Mouse (Mus musculus): ENCODE measurements around the gene Lpp.

Gene Lpp

GRCm38 (mm10) chr16:24435115-24435553 is 41.8 kb downstream of the Lpp start:
- DNase-seq (ENCODE audit: low read depth), result no peak

GRCm38 (mm10) chr16:24438438-24438837 is 45.1 kb downstream of the Lpp start:
- no peak for DNase-seq (ENCODE audit: low read depth)

GRCm38 (mm10) chr16:24441338-24441737 is 48.0 kb downstream of the Lpp start:
- DNase-seq (ENCODE audit: low read depth), result no peak

GRCm38 (mm10) chr16:24442500-24443122 is 49.3 kb downstream of the Lpp start:
- DNase-seq (ENCODE audit: low read depth), result no peak

DNA sequence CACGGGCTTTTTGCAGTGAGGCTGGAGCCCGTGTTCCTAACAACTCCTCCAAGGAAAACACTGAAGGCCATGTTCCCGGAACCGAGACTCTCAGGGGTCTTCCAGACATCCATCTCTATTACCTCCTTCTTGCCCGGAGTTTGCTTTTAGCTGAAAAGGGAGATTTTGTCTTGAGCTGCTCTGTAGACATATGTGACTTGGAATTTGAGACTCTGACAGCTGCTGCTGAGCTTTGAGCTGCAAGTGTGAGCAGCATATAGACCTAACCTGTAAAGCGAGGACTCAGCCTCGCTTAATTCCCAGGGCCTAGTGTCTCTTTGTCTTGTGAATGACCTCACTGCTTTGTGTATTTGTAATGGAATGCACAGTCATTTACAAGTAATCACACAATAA is 49.8 kb downstream of the Lpp start:
- no peak for DNase-seq (ENCODE audit: low read depth)

- DNase-seq (ENCODE audit: low read depth), result no peak
Observed at GRCm38 (mm10) chr16:24443555-24443954, 50.2 kb downstream of the Lpp start.

DNA sequence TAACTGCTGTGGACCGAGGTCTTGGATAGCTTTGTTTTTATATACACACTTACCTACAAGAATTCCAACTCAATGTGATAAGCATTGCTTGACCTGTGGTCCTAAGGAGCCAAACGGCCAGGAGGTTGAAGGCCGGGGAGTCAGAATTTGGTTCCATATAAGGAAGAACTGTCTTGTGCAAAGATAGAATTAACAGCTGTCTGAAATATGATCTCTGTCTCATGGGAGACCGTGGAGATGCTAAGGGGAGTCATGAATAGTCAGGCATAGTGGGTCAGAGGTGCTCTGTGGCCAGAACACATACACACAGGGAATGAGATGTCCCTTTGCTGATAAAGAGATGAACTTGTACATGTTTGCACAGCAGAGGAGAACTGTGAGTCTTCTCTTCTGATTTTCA is 51.5 kb downstream of the Lpp start:
- DNase-seq (ENCODE audit: low read depth), result no peak

DNA sequence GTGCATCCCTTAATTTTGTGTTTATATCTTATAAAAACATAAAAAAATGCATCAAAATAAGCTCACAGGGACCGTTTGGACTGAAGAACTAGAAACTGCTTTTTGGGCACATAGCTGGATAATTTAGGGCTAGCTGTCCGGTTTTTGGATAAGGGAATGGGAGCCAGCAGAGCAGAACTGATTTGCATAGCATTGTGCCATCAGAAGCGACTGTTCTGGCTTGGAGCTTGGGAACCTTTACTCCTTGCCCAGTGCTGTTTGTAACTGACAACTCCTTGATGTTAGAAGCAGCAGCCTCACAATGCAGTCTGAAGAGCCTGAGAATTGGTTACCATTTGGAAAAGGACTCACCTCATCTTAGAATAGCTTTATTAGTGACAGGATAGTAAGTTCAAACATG is 52.2 kb downstream of the Lpp start:
- DNase-seq (ENCODE audit: low read depth), result no peak

DNA sequence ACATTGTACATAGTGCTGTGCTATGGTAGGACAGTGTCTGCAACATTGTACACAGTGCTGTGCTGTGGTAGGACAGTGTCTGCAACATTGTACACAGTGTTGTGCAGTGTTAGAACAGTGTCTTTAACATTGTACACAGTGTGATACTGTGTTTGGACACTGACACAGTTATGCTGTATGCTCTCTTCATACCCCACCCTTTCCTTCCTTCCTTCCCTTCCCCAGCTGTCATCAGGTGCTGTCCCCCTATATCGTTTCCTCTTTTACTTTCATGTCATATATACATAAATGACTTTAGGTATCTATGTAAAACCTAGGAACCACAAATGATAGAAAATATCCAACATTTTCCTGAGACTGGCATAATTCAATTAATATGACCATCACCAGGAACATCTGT is 53.1 kb downstream of the Lpp start:
- no peak for DNase-seq (ENCODE audit: low read depth)

GRCm38 (mm10) chr16:24447666-24448492 is 54.6 kb downstream of the Lpp start:
- no peak for DNase-seq (ENCODE audit: low read depth)

DNA sequence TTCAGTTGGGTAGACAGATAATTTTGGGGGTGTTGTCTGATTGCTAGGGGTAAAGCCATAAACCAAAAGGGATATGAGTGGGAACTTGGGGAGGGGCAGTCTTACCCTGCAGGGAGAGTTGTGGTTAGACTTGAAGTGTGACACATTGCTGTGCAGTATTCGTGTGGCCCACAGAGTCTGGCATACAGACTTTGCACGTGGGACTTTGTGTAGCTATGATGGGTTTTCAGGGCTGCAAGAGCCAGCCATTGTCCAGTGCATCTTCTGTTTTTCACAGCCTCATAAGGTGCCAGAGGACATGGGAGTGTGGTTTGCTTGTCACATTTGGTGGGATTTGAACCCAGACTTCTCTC is 55.2 kb downstream of the Lpp start:
- peak; percentile 23 for DNase-seq (ENCODE audit: low read depth)

DNA sequence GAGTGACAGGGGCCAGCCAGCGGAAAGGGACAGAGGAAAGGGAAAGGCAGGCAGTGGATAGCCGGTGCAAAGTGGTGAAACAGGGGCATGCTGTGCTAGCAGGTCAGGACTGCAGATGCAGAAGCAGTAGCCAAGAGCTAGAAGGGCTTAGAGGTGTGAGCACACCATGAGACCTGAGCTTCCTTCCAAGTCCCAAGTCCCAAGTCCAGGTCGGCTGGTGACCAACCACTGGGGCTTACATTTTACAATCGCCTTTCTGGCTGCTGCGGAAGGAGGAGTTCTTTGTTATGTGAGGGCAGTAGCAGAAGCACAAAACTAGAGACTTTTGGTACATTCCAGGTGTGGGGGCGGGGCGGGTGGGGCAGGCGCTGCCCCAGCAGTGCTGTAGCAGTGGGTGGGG is 56.5 kb downstream of the Lpp start:
- peak; percentile 27 for DNase-seq (ENCODE audit: low read depth)

GRCm38 (mm10) chr16:24450256-24450655 is 56.9 kb downstream of the Lpp start:
- DNase-seq (ENCODE audit: low read depth), result peak; percentile 55

DNA sequence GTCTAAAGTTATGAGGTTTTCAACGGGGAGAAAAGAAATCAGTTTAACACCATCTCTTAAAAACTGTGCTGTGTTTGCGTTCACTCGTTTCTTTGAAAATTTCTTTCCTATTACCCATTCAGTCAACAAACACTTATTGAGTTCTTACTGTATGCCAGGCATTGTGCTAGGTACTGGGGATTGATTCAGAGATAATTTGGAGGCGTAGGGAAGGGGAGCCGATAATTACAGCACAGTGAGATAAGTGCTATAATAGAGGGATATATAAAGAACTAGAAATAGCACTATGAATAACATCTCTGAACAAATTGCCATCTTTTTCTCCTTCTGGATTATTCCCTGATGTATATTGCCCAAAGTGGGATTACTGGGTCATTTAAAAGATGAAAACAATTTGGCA is 57.8 kb downstream of the Lpp start:
- no peak for DNase-seq (ENCODE audit: low read depth)

- DNase-seq (ENCODE audit: low read depth), result no peak
Observed at GRCm38 (mm10) chr16:24453536-24453935, 60.2 kb downstream of the Lpp start.

DNA sequence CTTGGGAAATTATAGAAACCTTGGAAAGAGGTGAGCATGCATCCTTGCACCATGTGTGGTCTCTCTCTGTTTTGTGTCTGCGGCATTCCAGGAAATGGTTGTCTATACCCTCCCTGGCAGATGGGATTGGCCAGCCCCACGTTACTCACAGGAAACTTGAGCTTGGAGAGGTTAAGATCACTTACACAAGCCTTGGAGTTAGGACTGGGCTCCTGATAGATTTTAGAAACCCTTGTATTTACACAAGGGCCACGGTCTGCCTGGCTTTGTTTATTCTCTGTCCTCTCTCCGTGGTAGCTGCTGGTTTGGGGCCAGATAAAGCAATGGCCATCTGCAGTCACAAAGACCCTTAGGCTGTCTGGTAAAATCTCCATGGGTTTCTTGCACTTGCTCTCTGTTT is 61.2 kb downstream of the Lpp start:
- no peak for DNase-seq (ENCODE audit: low read depth)

GRCm38 (mm10) chr16:24455361-24455855 is 62.1 kb downstream of the Lpp start:
- no peak for DNase-seq (ENCODE audit: low read depth)

DNA sequence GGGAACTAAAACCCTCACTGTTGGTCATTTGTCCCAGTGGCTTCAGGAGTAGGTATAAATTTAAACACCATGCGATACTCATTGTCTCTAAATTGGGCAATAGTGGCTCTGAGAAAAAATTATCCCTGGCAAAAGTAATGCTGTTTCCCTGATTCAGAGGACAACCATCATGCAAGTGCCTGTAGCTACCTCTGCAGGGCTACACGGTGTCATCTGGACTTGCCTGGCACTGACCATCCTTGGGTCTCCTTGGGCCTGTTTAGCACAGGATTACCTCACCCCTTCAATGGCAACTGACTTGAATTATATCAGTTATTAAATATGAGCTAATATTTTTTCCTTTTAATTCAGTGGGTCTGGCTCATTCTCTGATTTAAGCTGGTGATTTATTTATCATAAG is 70.5 kb downstream of the Lpp start:
- DNase-seq (ENCODE audit: low read depth), result no peak

GRCm38 (mm10) chr16:24464436-24464835 is 71.1 kb downstream of the Lpp start:
- DNase-seq (ENCODE audit: low read depth), result no peak

DNA sequence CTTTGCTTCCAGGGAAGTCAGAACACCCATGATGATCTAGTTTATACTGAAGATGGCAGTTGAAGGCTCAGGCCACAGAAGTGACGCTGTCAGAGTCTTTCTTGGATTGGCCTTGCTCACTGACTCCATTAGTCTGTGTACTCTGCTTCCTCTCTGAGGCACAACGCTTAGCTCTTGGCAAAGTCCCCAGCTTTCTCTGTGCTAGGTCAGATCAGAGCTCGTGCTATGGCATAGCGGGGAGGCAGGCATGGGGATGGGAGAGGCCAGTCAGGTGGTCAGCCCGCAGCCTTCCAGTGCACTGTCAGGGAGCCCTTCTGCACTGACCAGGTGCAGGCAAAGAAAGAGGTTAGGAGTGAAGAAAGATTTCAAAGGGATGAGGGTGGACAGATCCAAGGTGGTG is 72.3 kb downstream of the Lpp start:
- no peak for DNase-seq (ENCODE audit: low read depth)

DNA sequence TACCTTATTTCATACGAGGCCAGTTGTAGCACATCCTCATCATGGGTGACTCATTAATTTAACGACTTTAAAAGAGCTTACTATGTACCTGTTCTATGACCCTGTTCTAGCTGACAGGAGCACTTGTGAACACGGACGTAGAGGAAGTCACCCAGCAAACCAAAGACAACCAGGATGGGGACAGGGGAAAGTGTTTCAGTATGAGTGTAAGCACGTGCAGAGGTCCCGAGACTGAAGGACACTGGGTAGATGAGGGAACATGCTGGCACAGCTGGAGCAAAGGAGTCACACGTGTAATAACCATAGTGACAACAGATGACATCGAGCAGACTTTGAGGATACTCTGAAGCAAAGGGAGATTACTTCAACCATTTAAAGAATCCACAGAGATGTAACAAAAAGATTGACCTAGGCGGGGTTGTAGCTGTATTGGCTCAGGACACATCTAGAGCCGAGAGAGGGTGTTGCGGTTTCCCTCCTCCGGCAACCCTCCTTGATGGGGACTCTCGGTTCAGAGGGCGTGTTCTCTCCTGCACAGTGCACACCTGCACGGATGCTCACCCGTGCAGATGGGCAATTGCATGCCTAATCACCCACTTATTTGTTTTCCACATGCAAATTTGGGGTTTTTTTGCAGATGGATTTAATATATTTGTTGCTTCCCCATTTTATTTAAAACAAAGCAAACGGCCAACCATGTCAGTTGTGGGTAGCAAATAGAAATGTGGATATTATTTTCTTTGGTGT is 74.4 kb downstream of the Lpp start:
- no peak for DNase-seq (ENCODE audit: low read depth)

DNA sequence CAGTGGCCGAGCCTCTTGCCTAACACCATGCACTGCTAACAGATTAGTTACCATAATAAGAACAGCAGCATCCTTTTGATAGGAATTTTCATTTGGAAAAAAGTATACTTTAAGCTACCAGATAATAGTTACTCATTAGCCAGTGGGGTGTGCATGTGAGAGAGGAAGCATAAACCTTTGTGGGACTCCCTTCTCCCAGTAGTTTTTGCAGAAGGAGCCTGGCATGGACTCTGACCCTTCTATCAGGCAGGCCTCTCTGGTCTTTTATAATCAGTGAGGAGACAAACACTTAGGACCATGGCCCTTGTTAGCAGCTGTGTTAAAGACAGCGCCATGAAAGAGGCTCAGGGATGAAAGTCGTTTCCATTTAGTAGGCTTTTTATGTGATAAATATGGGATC is 76.0 kb downstream of the Lpp start:
- DNase-seq (ENCODE audit: low read depth), result no peak

DNA sequence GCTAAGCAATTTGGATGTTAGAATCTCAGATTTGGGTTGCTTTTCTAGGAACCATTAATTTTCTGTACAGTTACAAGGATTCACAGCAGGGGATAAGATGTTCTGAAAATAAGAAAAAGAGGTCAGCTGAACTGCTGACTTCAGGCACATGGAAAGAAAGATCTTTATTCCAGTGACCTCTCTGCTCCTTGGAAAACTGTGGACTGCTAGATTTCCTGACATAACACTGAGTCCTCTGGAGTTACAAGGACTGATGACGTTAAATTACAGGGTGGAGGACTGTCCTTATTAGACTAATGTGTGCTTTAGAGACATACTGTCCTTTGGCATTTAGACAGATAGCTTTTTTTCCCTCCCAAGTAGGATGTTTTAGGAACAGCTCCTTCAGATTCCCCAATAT is 77.3 kb downstream of the Lpp start:
- no peak for DNase-seq (ENCODE audit: low read depth)

All from naive thymus-derived CD4-positive, alpha-beta T cell, adult 2 months (primary cell).